Mouse (Mus musculus) urinary bladder, postnatal 25 days (tissue): ENCODE data around the gene Rfc2.
A peak's percentile ranks its signal among the peaks of the same experiment; 100 is the strongest.
"Not testable (repeated sequence)": the region's sequence is repeated elsewhere in the genome, so short reads cannot be mapped to it uniquely, and the experiment has no call there.

ENCODE experiments used
- DNase-seq: peaks from one replicate; pipeline ENCODE4 v3.0.0; 2022; ENCODE audit warnings: low spot score

Gene Rfc2

DNA sequence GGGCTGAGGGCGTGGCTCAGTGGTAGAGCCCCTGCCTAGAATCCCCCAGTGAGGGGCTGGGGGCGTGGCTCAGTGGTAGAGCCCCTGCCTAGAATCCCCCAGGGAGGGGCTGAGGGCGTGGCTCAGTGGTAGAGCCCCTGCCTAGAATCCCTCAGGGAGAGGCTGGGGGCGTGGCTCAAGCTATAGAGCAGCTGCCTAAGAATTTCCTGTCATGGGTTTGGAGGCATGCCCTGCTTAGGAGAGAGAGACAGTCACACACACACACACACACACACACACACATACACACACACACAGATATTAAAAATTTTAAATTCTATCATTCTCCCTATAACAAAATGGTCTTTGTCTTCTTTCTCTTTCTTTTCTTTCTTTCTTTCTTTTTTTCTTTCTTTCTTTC is 67.8 kb downstream of the Rfc2 start:
- DNase-seq, result not testable (repeated sequence)

DNA sequence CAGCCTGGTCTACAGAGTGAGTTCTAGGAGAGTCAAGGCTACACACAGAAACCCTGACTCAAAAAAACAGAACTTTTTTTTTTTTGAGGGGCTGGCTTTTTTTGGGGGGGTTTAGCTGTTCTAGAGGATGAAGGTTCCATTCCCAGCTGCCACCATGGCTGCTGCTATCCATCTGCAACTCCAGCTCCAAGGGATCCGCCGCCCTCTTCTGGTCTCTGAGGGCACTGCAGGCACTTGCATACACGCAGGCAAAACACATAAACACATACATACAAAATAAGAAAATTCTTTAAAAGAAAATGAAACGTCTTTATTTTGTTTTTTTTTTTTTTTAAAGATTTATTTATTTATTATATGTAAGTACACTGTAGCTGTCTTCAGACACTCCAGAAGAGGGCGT is 69.8 kb downstream of the Rfc2 start:
- DNase-seq, result peak; percentile 33
